Mouse (Mus musculus) liver, adult 2 months (tissue): ENCODE measurements around the gene Nhlrc3.

Experiments used
- CTCF ChIP-seq: fragments of 200-500 bp; IDR thresholded peaks from 2 replicates; pipeline ENCODE4 v1.5.1; 2011; ENCODE audit warnings: low read depth, low read length, control low read depth
- POLR2A ChIP-seq: fragments of 200-500 bp; IDR thresholded peaks from 2 replicates; pipeline ENCODE4 v1.6.1; 2011; ENCODE audit warnings: low read length, control low read depth; ENCODE audit not compliant: insufficient read depth; ENCODE audit errors: extremely low read depth

DNA sequence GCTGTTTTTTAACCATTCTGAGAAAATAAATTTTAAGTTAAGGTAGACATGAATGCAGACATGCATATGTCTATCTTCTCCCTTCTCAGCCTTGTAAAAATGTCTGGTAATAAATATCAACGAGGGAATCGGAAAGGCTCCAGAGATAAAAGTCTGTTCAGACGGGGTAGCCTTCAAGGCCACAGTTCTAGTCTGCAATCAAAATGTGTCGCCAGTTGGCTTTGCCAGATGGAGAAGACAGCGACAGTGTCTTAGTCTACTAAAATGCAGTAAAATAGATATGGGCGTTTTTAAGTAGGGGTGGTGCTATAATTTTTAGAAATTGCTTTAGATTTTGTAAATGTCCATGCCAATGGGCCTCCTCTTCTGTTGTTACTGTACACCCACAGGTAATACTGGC lies 2.2 kb upstream of the Nhlrc3 start:
- TF ChIP-seq CTCF: no peak
- no peak for TF ChIP-seq POLR2A
